Comparison of ENCODE assay signal across 8 mouse cellular contexts in the genomic region with DNA sequence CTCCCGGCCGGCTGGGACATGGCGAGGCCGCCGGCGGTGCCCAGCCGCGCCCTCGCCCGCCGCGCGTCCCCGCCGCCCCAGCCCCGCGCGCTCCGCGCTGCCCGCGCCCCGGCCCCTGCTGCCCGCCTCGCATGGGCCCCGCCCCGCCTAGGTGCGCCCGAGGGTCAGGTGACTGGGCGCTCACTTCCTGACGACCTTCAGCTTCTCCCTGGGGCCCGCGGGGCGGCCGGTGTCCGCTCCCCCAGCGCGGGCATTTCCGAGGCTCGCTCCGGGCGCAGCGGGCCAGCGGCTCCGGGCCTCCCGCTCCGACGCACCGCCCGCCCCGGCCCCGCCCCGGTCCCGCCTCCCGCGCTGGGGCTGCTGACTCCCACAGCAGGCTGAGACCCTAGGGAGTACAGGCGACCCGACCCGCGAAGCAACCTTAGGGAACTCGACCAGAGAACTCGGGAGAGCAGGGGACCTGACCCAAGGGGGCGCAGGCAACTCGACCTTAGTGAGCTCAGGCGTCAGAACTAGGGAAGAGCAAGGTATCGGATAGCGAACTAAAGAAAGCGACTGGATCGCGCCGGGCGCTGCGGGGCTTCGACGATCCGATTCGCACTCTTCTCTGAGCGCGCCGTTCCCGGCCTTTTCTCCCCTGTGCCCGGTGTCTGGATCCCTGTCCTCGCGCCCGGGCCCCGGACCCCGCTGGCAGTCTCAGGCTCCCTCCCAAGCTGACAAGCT.
DNase-seq lines count a peak whose midpoint lies in the region; ATAC-seq and TF ChIP-seq lines count a peak whose summit lies in the region.

No protein-coding gene starts in this region.

- H3K9me3 ChIP-seq in liver, postnatal 0 days (ENCODE audit: low read length) = no peaks in the 10 kb centered on the region
- no peaks in the 10 kb centered on the region for H3K9me3 ChIP-seq in neural tube, embryonic 14.5 days (ENCODE audit: control insufficient read depth, low read length)

- TF ChIP-seq POLR2A in heart, adult 2 months (IDR thresholded peaks at IDR 0.05; ENCODE audit: insufficient read depth, low read depth, low read length) = peak; percentile 31; the same call in 1 of the 2 replicates
- TF ChIP-seq POLR2A in thymus, adult 2 months (IDR thresholded peaks at IDR 0.05; ENCODE audit: control insufficient read depth, extremely low read depth, insufficient read depth, low read length, poor library complexity) = no peak

- DNase-seq in heart, adult 18-20 months = peak; percentile 76 to 88
- DNase-seq in heart, adult 8-10 months (ENCODE audit: low spot score) = no peak
- peak; percentile 83 to 86 for DNase-seq in heart, adult 2 months
- DNase-seq in kidney, adult 8-10 months = peak; percentile 63 to 78
- DNase-seq in liver, postnatal 0 days = peak; percentile 70
- DNase-seq in thymus, adult 2 months = peak; percentile 50

- H3K36me3 ChIP-seq in heart, adult 2 months (ENCODE audit: control insufficient read depth, insufficient read depth, low read length) = no peaks in the 10 kb centered on the region
- H3K36me3 ChIP-seq in liver, postnatal 0 days (replicated peaks; ENCODE audit: insufficient read depth, low read length) = no peaks in the 10 kb centered on the region
- no peaks in the 10 kb centered on the region for H3K36me3 ChIP-seq in neural tube, embryonic 14.5 days (ENCODE audit: control insufficient read depth, insufficient read depth, low read length)
- H3K36me3 ChIP-seq in thymus, adult 2 months (ENCODE audit: control insufficient read depth, insufficient read depth, low read length) = no peaks in the 10 kb centered on the region

- H3K79me2 ChIP-seq in heart, adult 2 months (replicated peaks; ENCODE audit: control insufficient read depth, insufficient read depth, low read length) = peaks cover 1% of the 10 kb centered on the region; the same call in 1 of the 2 replicates

- ATAC-seq in common myeloid progenitor, adult 5-6 weeks (replicated peaks; ENCODE audit: low read depth, poor library complexity, severe bottlenecking) = peak; percentile 12; the same call in 1 of the 2 replicates
- ATAC-seq in liver, postnatal 0 days = peak; percentile 72
- peak; percentile 62 for ATAC-seq in neural tube, embryonic 14.5 days (ENCODE audit: low read depth)

- peak overlapping the region; percentile 79 for H3K9ac ChIP-seq in heart, adult 2 months (ENCODE audit: low read depth, low read length)
- peak overlapping the region; percentile 61 for H3K9ac ChIP-seq in liver, postnatal 0 days (replicated peaks)
- peak overlapping the region; percentile 68 for H3K9ac ChIP-seq in neural tube, embryonic 14.5 days (replicated peaks; ENCODE audit: low read depth, low read length)

- peaks cover 8% of the 10 kb centered on the region for H3K4me1 ChIP-seq in heart, adult 2 months (ENCODE audit: control insufficient read depth, insufficient read depth, low read length)
- peaks cover 32% of the 10 kb centered on the region for H3K4me1 ChIP-seq in liver, postnatal 0 days (ENCODE audit: insufficient read depth)
- H3K4me1 ChIP-seq in neural tube, embryonic 14.5 days (ENCODE audit: control insufficient read depth, insufficient read depth, low read length) = peaks cover 23% of the 10 kb centered on the region
- peaks cover 29% of the 10 kb centered on the region for H3K4me1 ChIP-seq in thymus, adult 2 months (replicated peaks; ENCODE audit: control insufficient read depth, insufficient read depth, low read length)

- peak overlapping the region; percentile 75 for H3K4me2 ChIP-seq in liver, postnatal 0 days (ENCODE audit: low read depth, low read length)
- H3K4me2 ChIP-seq in neural tube, embryonic 14.5 days (ENCODE audit: low read depth, low read length) = peak overlapping the region; percentile 98

- TF ChIP-seq CTCF in heart, adult 2 months (IDR thresholded peaks at IDR 0.05) = no peak
- no peak for TF ChIP-seq CTCF in liver, postnatal 0 days (IDR thresholded peaks at IDR 0.05; ENCODE audit: low read depth)
- no peak for TF ChIP-seq CTCF in thymus, adult 2 months (IDR thresholded peaks at IDR 0.05; ENCODE audit: borderline replicate concordance, control insufficient read depth, extremely low read depth, insufficient read depth, low read length, poor library complexity)

- peak overlapping the region; percentile 41 for H3K4me3 ChIP-seq in heart, adult 2 months
- H3K4me3 ChIP-seq in liver, postnatal 0 days (ENCODE audit: low read depth, low read length) = peak overlapping the region; percentile 55
- peak overlapping the region; percentile 66 for H3K4me3 ChIP-seq in neural tube, embryonic 14.5 days (ENCODE audit: low read depth, low read length)
- H3K4me3 ChIP-seq in thymus, adult 2 months (ENCODE audit: control insufficient read depth, insufficient read depth, low read length) = peak overlapping the region; percentile 51

- WGBS in heart, adult 2 months = 2% methylated on average over 86 of the region's 87 CpGs
- under 1% methylated on average over 78 of the region's 87 CpGs for WGBS in liver, postnatal 0 days (ENCODE audit: insufficient replicate concordance)
- under 1% methylated on average over 77 of the region's 87 CpGs for WGBS in neural tube, embryonic 14.5 days
- WGBS in thymus, adult 2 months = 1% methylated on average over 78 of the region's 87 CpGs

- H3K27ac ChIP-seq in heart, adult 2 months = peak overlapping the region; percentile 80
- peak overlapping the region; percentile 49; the same call in 1 of the 2 replicates for H3K27ac ChIP-seq in liver, postnatal 0 days (ENCODE audit: low read depth)
- H3K27ac ChIP-seq in neural tube, embryonic 14.5 days (ENCODE audit: low read depth, low read length) = peak overlapping the region; percentile 39; the same call in 1 of the 2 replicates
- no peak overlapping the region for H3K27ac ChIP-seq in thymus, adult 2 months (ENCODE audit: control insufficient read depth, insufficient read depth, low read length)

- TF ChIP-seq EP300 in heart, adult 2 months (IDR thresholded peaks at IDR 0.05; ENCODE audit: insufficient read depth, low read depth, low read length) = no peak
- TF ChIP-seq EP300 in liver, postnatal 0 days (IDR thresholded peaks at IDR 0.05; ENCODE audit: low read depth) = no peak

- intact Hi-C loops in heart, adult 2 months (cut with DNase I) = loop anchor here (5.0 kb wide), 1 partner anchor 120 kb away; no protein-coding TSS in a partner anchor

- H3K27me3 ChIP-seq in heart, adult 2 months (ENCODE audit: control insufficient read depth, insufficient read depth, low read length) = no peaks in the 10 kb centered on the region
- H3K27me3 ChIP-seq in liver, postnatal 0 days (ENCODE audit: insufficient read depth, low read length) = peaks cover 36% of the 10 kb centered on the region
- 0 out of 2 replicates have a peak, but pooled peaks cover 3% of the 10 kb centered on the region for H3K27me3 ChIP-seq in neural tube, embryonic 14.5 days (ENCODE audit: control insufficient read depth, insufficient read depth, low read length)
- peaks cover 8% of the 10 kb centered on the region for H3K27me3 ChIP-seq in thymus, adult 2 months (ENCODE audit: control insufficient read depth, insufficient read depth, low read length)

Comparison
In these comparisons a context has a peak if more than half of its experiments do, and no peak if none do; other contexts are left out.
1. ATAC-seq: peak in every context shown above with its lines; median percentile 72 in liver, postnatal 0 days; 62 in neural tube, embryonic 14.5 days; 12 in common myeloid progenitor, adult 5-6 weeks.